Mouse (Mus musculus) CH12.LX (cell line): ENCODE data around the gene Srf.

Experiments
- BHLHE40 ChIP-seq: IDR thresholded peaks from 2 replicates; pipeline ENCODE4 v1.6.1; 2011; ENCODE audit warnings: mild to moderate bottlenecking, low read depth, low read length, improper control_type of control experiment
- CTCF ChIP-seq, 2 experiments: IDR thresholded peaks in 1 of 2; conservative IDR thresholded peaks in 1 of 2; 2 replicates each; pipeline ENCODE4 v1.5.1; 2011 to 2012; ENCODE audit warnings: low read depth in 2 of 2, low read length in 2 of 2, improper control_type of control experiment in 1 of 2, inconsistent platforms in 1 of 2, mild to moderate bottlenecking in 1 of 2, moderate library complexity in 1 of 2
- E2F4 ChIP-seq: IDR thresholded peaks from 2 replicates; pipeline ENCODE4 v1.6.1; 2011; ENCODE audit warnings: low read depth, low read length, improper control_type of control experiment; ENCODE audit not compliant: insufficient replicate concordance
- ELF1 ChIP-seq: IDR thresholded peaks from 2 replicates; pipeline ENCODE4 v1.6.1; 2014; ENCODE audit warnings: low read depth, mild to moderate bottlenecking, inconsistent platforms, low read length, improper control_type of control experiment
- GABPA ChIP-seq: IDR thresholded peaks from 2 replicates; pipeline ENCODE4 v1.6.1; 2012; ENCODE audit warnings: low read depth, low read length, improper control_type of control experiment, inconsistent platforms; ENCODE audit not compliant: insufficient replicate concordance
- IRF4 ChIP-seq: IDR thresholded peaks from 2 replicates; pipeline ENCODE4 v1.6.1; 2014; ENCODE audit warnings: low read depth, mild to moderate bottlenecking, inconsistent platforms, low read length, improper control_type of control experiment
- JUN ChIP-seq: IDR thresholded peaks from 2 replicates; pipeline ENCODE4 v1.6.1; 2011; ENCODE audit warnings: low read depth, mild to moderate bottlenecking, low read length, improper control_type of control experiment, moderate library complexity; ENCODE audit not compliant: insufficient read depth
- POLR2A ChIP-seq: IDR thresholded peaks from 2 replicates; pipeline ENCODE4 v1.6.1; 2011; ENCODE audit warnings: low read depth, mild to moderate bottlenecking, improper control_type of control experiment, low read length
- SMC3 ChIP-seq: IDR thresholded peaks from 2 replicates; pipeline ENCODE4 v1.6.1; 2011; ENCODE audit warnings: low read depth, low read length, improper control_type of control experiment
- UBTF ChIP-seq: IDR thresholded peaks from 2 replicates; pipeline ENCODE4 v1.6.1; 2012; ENCODE audit warnings: low read depth, mild to moderate bottlenecking, inconsistent platforms, low read length, improper control_type of control experiment, moderate library complexity
- ZC3H11A ChIP-seq: IDR thresholded peaks from 2 replicates; pipeline ENCODE4 v1.6.1; 2012; ENCODE audit warnings: low read depth, mild to moderate bottlenecking, inconsistent platforms, low read length, improper control_type of control experiment

- TF ChIP-seq POLR2A: no peak
- no peak for TF ChIP-seq UBTF
- TF ChIP-seq ELF1: no peak
- no peak for TF ChIP-seq GABPA
- TF ChIP-seq CTCF (conservative IDR thresholded peaks at IDR 0.05 in 1 of 2, IDR thresholded peaks at IDR 0.05 in 1 of 2; ENCODE audit: low read depth in 2 of 2, low read length in 2 of 2): no peak
- TF ChIP-seq IRF4: no peak
- TF ChIP-seq E2F4: no peak
- no peak for TF ChIP-seq JUN
- no peak for TF ChIP-seq SMC3
- no peak for TF ChIP-seq BHLHE40
- no peak for TF ChIP-seq ZC3H11A
Measured at GRCm38 (mm10) chr17:46595336-46595735, 39.4 kb upstream of the Srf start.
